Mouse (Mus musculus) mesoderm, embryonic 11.5 days (tissue): Measurements from ENCODE around the gene Mypn.

Source experiments
- DNase-seq: peaks from one replicate; pipeline ENCODE4 v3.0.0-alpha.2; 2012; ENCODE audit warnings: low read depth, low spot score

Gene Mypn

GRCm38 (mm10) chr10:63199008-63199407 lies 4.7 kb downstream of the Mypn start:
- no peak for DNase-seq

- no peak for DNase-seq
Observed at GRCm38 (mm10) chr10:63192736-63193135, 11.0 kb downstream of the Mypn start.

- no peak for DNase-seq
Observed at GRCm38 (mm10) chr10:63192276-63192675, 11.5 kb downstream of the Mypn start.

GRCm38 (mm10) chr10:63184451-63184850 lies 19.3 kb downstream of the Mypn start:
- no peak for DNase-seq

- DNase-seq = no peak
Observed at GRCm38 (mm10) chr10:63182177-63182768, 21.5 kb downstream of the Mypn start.

GRCm38 (mm10) chr10:63181166-63181565 lies 22.6 kb downstream of the Mypn start:
- DNase-seq = no peak

GRCm38 (mm10) chr10:63179524-63179923 lies 24.2 kb downstream of the Mypn start:
- no peak for DNase-seq

- no peak for DNase-seq
Observed at GRCm38 (mm10) chr10:63178318-63178717, 25.4 kb downstream of the Mypn start.

- no peak for DNase-seq
Observed at GRCm38 (mm10) chr10:63177286-63178140, 26.2 kb downstream of the Mypn start.

- no peak for DNase-seq
Observed at GRCm38 (mm10) chr10:63176471-63176931, 27.3 kb downstream of the Mypn start.

- no peak for DNase-seq
Observed at GRCm38 (mm10) chr10:63172089-63172488, 31.7 kb downstream of the Mypn start.

- DNase-seq = no peak
Observed at GRCm38 (mm10) chr10:63169503-63169902, 34.2 kb downstream of the Mypn start.

GRCm38 (mm10) chr10:63168124-63168523 lies 35.6 kb downstream of the Mypn start:
- no peak for DNase-seq

- DNase-seq = no peak
Observed at GRCm38 (mm10) chr10:63167241-63167995, 36.3 kb downstream of the Mypn start.

GRCm38 (mm10) chr10:63165752-63166412 lies 37.9 kb downstream of the Mypn start:
- no peak for DNase-seq

- no peak for DNase-seq
Observed at GRCm38 (mm10) chr10:63161240-63161639, 42.5 kb downstream of the Mypn start.

GRCm38 (mm10) chr10:63160671-63161070 lies 43.1 kb downstream of the Mypn start:
- peak; percentile 14 for DNase-seq

- no peak for DNase-seq
Observed at GRCm38 (mm10) chr10:63158191-63158590, 45.6 kb downstream of the Mypn start.

GRCm38 (mm10) chr10:63157491-63157890 lies 46.3 kb downstream of the Mypn start:
- DNase-seq = no peak

GRCm38 (mm10) chr10:63156919-63157318 lies 46.8 kb downstream of the Mypn start:
- DNase-seq = no peak

GRCm38 (mm10) chr10:63156351-63156750 lies 47.4 kb downstream of the Mypn start:
- DNase-seq = no peak
